Mouse (Mus musculus): ENCODE data around the gene 2010111I01Rik.
A peak's percentile ranks its signal among the peaks of the same experiment; 100 is the strongest.
"Not testable (repeated sequence)": the region's sequence is repeated elsewhere in the genome, so short reads cannot be mapped to it uniquely, and the experiment has no call there.

2010111I01Rik gene

GRCm38 (mm10) chr13:63206396-63206795 lies 241.7 kb downstream of the 2010111I01Rik start:
- DNase-seq (ENCODE audit: low spot score), result no peak

- DNase-seq (ENCODE audit: low spot score), result no peak
Measured at GRCm38 (mm10) chr13:63216537-63216936, 251.8 kb downstream of the 2010111I01Rik start.

GRCm38 (mm10) chr13:63223026-63223770 lies 258.5 kb downstream of the 2010111I01Rik start:
- DNase-seq (ENCODE audit: low spot score), result no peak

GRCm38 (mm10) chr13:63225796-63226583 lies 261.3 kb downstream of the 2010111I01Rik start:
- DNase-seq (ENCODE audit: low spot score), result no peak

- DNase-seq (ENCODE audit: low spot score), result no peak
Measured at GRCm38 (mm10) chr13:63227785-63228184, 263.1 kb downstream of the 2010111I01Rik start.

GRCm38 (mm10) chr13:63230955-63231701 lies 266.4 kb downstream of the 2010111I01Rik start:
- no peak for DNase-seq (ENCODE audit: low spot score)

- peak; percentile 11 for DNase-seq (ENCODE audit: low spot score)
Measured at GRCm38 (mm10) chr13:63231702-63232070, 267.0 kb downstream of the 2010111I01Rik start.

GRCm38 (mm10) chr13:63232558-63232957 lies 267.9 kb downstream of the 2010111I01Rik start:
- DNase-seq (ENCODE audit: low spot score), result no peak

- not testable (repeated sequence) for DNase-seq (ENCODE audit: low spot score)
Measured at GRCm38 (mm10) chr13:63234520-63234919, 269.8 kb downstream of the 2010111I01Rik start.

- DNase-seq (ENCODE audit: low spot score), result no peak
Measured at GRCm38 (mm10) chr13:63235551-63235950, 270.9 kb downstream of the 2010111I01Rik start.

GRCm38 (mm10) chr13:63236159-63236893 lies 271.6 kb downstream of the 2010111I01Rik start:
- no peak for DNase-seq (ENCODE audit: low spot score)

- DNase-seq (ENCODE audit: low spot score), result no peak
Measured at GRCm38 (mm10) chr13:63238045-63238444, 273.4 kb downstream of the 2010111I01Rik start.

GRCm38 (mm10) chr13:63239301-63239804 lies 274.7 kb downstream of the 2010111I01Rik start:
- peak; percentile 28 for DNase-seq (ENCODE audit: low spot score)

GRCm38 (mm10) chr13:63239877-63240671 lies 275.4 kb downstream of the 2010111I01Rik start:
- DNase-seq (ENCODE audit: low spot score), result peak; percentile 65

- no peak for DNase-seq (ENCODE audit: low spot score)
Measured at GRCm38 (mm10) chr13:63240835-63241234, 276.1 kb downstream of the 2010111I01Rik start.

GRCm38 (mm10) chr13:63241665-63242064 lies 277.0 kb downstream of the 2010111I01Rik start:
- DNase-seq (ENCODE audit: low spot score), result no peak

GRCm38 (mm10) chr13:63242401-63243192 lies 277.9 kb downstream of the 2010111I01Rik start:
- no peak for DNase-seq (ENCODE audit: low spot score)

- DNase-seq (ENCODE audit: low spot score), result no peak
Measured at GRCm38 (mm10) chr13:63243586-63243985, 278.9 kb downstream of the 2010111I01Rik start.

- no peak for DNase-seq (ENCODE audit: low spot score)
Measured at GRCm38 (mm10) chr13:63244425-63244824, 279.7 kb downstream of the 2010111I01Rik start.

GRCm38 (mm10) chr13:63245218-63245617 lies 280.5 kb downstream of the 2010111I01Rik start:
- no peak for DNase-seq (ENCODE audit: low spot score)
